Mouse (Mus musculus) thymus, adult 2 months (tissue): ENCODE results near the gene Fsd1.

Source experiments
- CTCF ChIP-seq: fragments of 200-500 bp; IDR thresholded peaks from 2 replicates; pipeline ENCODE4 v1.5.1; 2012; ENCODE audit warnings: mild to moderate bottlenecking, control low read depth, low read length, moderate library complexity, borderline replicate concordance; ENCODE audit not compliant: control insufficient read depth, poor library complexity, insufficient read depth; ENCODE audit errors: extremely low read depth
- POLR2A ChIP-seq: fragments of 200-500 bp; IDR thresholded peaks from 2 replicates; pipeline ENCODE4 v1.6.1; 2012; ENCODE audit warnings: mild to moderate bottlenecking, low read length, control low read depth, moderate library complexity; ENCODE audit not compliant: control insufficient read depth, poor library complexity, insufficient read depth; ENCODE audit errors: extremely low read depth

DNA sequence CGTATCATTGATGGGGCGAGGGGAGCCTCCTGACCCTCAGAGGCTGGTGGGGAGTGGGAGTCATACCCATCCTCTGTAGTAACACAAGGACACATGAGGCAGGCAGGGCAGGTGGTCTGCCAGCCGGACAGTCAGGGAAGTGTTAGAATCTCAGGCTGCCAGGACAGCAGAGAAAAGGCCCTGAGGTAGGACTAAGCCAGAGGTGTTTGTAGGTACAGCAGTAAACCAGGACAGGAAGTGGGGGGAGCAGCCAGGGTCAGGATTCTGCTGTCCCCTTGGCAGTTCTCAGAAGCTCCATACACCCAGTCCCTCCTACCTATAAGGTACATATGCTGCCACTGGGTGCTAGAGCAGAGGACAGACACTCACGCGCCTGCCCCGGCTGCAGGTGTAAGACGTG, 24.7 kb upstream of the Fsd1 start:
- TF ChIP-seq CTCF (no peak), POLR2A (no peak)
